Mouse (Mus musculus) colon, adult 2 months (tissue): ENCODE data around the gene Lpar1. TPM values are rescaled to one million over a fixed set of nuclear protein-coding genes. Genes with fewer than 3 reads are reported as not detected.

ENCODE experiments used
- polyA plus RNA-seq: library from polyadenylated mRNA; depleted of rRNA; stranded (reverse); fragments of >200 nt; gene quantifications from 2 replicates; pipeline ENCODE4 v1.2.3, GENCODE M21; 2012; rRNA removed

Lpar1 gene
- 59.3 and 80.0 TPM in 2 replicates for polyA plus RNA-seq

GRCm38 (mm10) chr4:58553631-58554358 lies at the start of gene Lpar1:
Lpar1 (minus strand) TSS chr4:58553898.

Other genes with a start within 250 kb of the Lpar1 start
- 0.21 TPM in 1 of 2 replicates, not detected in the other for gene Olfr267, start 233.8 kb upstream of the Lpar1 start, polyA plus RNA-seq